Mouse (Mus musculus): ENCODE measurements around the gene Adarb2.

GRCm38 (mm10) chr13:8542684-8543083 is 340.0 kb downstream of the Adarb2 start:
- TF ChIP-seq CTCF (IDR thresholded peaks at IDR 0.05) (no peak), EP300 (IDR thresholded peaks at IDR 0.05) (no peak)

All from lung, postnatal 0 days (tissue).